Mouse (Mus musculus): ENCODE measurements at regions not wholly inside any gene's neighbourhood (a gene's known extent, or its start where the extent isn't known, plus 50 kb on each side); places are given as distances from the start of the nearest gene placed in this dataset.

DNA sequence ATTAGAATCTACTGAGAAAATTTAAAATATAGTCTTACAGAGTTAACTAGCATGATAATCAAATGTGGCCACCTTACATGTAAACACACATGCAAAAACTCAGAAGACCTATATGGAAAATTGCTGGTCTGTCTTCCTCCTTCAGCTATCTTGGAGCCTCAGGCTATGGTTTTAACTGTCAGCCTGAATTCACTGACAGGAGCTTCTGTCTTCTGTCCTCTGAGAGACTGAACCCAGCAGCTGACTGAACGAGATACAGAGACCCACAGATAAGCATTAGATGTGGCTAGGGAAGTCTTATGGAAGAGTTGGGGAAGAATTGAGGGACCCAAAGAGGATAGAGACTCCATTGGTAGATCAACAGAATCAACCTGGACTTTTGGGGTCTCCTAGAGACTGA, 360.0 kb upstream of the Meox2 start:
- no peak for DNase-seq (ENCODE audit: low spot score in 2 of 2)

DNA sequence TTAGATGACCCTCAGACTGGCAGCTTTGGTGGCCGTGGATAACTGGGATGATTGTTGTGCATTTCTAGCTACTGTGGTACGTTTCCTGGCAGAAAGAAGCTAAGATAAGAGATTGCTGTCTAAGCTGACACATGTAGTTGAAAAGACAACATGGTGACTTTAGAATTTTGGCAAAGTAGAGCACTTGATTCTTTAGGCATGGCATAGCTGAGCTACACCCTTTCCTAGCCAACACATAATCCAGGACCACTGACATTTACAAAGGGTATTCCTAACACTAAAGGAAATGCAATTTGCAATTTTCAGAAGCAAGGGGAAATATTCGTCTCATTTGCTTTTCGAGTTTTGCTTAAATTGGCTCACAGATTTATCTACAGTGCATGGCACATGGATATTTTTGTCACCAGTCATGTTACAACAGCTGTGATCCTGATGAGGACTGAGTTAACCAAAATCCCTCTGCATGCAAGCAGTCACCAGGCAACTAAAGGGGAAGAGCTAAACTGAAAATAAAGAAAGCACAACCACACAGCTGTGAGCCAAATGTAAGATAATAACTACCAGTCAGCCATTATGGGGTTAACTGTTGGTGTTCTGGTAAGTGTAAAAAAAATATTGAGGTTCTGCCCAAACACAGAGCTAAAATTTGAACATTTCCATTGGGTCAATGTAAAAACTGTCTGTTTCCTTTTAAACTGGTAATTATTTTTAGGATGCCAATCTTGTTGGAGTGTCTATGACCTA, 342.9 kb upstream of the Meox2 start:
- no peak for DNase-seq (ENCODE audit: low spot score in 2 of 2)

DNA sequence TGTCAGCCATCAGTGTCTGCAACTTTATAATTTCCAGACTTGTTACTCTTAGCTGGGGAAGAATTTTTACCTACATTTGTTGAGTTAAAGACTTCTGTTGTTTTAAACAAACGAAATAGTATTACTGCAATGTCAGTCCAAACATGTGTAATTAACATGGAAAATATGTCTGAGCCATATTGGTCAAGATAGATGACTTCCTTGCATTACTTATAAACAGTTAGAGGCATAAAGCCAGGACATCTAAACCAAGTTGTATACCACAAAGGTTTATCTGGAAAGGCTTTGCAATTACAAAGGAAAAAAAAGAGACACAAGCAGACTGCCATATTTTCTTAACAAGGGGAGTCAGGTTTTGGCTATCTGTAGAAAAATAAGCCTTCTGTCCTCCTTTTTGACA, 342.2 kb upstream of the Meox2 start:
- no peak for DNase-seq (ENCODE audit: low spot score in 2 of 2)

DNA sequence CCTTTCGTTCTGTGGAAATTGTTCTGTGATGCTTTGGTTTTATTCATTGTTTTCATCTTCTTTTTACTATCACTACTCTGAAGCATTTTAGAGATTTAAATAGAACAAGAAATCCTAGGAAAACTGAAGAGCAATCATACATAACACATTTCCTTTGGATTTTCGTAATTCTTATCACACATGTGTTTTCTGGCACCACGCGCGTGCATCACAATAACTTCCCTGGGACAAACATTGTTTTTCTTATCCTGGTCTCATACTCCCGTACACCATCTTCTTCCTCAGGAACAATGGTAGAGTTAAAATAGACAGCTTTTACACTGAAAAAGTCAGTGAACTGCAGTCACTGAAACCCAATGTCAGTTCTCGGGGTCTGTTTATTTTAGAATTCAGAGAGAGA, 327.6 kb upstream of the Meox2 start:
- DNase-seq (ENCODE audit: low spot score in 2 of 2) = no peak

DNA sequence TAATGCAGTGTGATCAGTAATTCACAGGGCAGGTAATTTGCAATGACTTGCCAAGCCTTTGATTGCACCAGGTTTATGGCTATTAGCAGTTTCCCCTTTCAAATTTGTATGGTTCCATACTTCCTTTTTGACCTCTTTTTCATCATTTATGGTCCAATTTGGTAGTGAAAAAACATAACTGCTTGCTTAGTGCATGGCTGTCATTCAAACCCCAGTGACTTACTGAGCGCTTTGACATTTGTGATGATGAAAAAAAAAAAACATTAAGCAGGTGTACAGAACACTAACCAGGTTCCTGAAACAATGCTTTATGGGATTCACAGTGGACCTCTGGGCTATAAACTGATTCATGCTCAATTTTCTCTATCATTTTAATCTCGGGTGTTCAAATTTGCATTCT, 317.5 kb upstream of the Meox2 start:
- DNase-seq (ENCODE audit: low spot score in 2 of 2) = no peak

DNA sequence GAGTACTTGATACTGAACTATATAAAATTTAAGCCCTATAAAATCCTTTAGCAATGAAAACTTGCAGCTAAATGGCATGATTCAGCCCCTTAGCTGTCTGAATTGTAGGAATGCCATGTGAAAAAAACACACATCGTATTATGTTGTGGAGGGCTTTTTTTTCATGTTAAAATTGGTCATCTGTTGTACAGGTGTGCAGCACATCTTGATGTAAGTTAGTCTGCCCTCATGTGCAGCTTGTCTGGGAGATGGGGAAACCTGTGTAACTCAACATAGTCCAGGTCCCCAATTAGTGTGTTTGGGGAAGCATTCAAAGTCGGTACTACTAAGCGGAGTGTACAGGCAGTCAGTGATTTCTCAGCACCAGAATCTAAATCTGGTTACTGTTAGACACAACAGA, 316.9 kb upstream of the Meox2 start:
- no peak for DNase-seq (ENCODE audit: low spot score in 2 of 2)

DNA sequence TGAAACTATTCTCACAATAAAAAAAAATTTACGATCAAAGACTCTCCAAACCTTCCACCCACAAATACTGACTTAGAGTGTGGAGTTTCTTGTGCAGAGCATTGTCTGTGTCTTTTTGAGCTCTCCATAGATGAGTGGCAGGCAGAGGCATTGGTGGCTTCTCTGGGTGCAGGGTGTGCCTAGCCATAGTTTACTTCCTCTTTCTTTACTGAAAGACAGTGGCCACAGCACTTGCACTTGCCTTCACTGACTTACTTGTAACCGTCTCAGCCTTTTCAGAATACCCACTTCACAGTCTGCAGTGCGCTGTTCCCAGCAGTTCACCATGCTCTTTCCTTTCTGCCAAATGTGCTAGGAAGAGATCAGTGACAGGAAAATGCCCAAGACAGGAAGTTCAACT, 316.1 kb upstream of the Meox2 start:
- DNase-seq (ENCODE audit: low spot score in 2 of 2) = peak in 1 of 2 experiments; percentile 1

DNA sequence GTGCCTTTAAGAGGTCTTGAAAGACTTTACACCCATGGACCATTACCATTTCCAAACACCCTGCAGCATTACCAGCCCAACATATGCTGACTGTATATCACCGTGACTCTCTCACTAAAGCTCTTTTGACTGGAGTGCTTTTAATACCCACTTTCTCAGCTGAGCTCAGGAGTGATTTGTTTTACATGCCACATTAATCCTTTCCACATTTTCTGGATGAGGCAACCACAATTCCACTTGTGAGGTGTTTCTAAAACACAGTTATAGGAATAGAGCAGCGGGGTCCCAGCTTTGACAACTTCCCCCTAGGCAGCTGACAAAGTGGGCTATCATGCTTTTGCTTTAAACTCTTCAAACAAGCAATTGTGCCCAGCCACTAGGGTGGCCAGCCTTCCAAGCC, 314.5 kb upstream of the Meox2 start:
- DNase-seq (ENCODE audit: low spot score in 2 of 2) = no peak

DNA sequence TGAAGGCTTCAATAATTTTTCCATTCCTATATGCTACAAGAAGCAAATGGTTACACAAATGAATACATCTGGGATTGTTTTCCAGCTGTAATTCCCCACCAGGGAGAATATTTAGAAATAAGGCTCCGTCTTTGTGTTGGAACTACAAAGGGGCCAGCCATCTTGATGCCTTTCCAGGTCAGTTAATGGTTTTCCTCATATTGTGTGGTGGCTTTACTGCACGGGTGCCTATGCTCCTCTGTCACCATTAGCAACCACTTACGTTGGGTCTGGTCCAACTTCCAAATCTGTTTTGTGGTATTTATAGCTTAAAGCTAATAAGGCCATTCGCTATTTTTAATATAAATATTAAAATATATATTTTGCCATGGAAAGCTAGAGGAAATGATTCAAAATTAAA, 312.1 kb upstream of the Meox2 start:
- no peak for DNase-seq (ENCODE audit: low spot score in 2 of 2)

DNA sequence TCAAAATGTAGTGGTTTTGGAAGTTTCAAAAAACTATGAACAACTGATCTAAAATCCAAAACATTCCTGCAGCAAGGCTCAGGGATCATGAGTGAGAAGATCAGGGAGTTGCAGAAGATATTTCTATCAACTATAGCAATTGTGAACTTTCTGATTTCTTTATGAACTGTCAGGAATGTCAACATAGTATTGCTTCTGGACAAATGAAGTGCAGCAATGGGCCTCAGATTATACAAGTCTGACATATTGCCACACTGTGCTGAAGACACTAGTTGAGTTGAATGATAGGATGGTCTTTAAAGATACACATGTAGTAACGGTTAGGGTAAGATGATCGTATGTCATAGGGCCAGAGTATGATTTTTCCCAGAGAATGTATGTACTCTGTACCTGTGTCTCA, 290.4 kb upstream of the Meox2 start:
- no peak for DNase-seq (ENCODE audit: low spot score in 2 of 2)

DNA sequence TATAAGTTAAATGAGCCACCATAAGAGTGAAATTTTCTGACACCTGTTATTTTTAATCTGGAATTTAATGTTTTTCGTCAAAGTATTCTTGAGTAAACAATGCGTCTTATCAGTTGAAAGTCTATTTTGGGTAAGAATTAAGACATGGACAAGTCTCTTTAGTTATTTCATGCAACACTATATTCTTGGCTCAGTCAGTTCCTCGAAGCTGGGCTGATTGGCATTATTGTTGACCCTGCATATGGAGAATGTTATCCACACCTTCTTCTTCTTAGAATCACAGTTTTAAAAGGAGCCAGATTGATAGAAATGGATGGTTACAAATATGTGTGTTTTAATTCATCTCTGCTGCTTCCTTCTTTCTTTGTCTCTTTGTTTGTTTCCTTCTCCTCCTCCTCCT, 289.5 kb upstream of the Meox2 start:
- no peak for DNase-seq (ENCODE audit: low spot score in 2 of 2)

DNA sequence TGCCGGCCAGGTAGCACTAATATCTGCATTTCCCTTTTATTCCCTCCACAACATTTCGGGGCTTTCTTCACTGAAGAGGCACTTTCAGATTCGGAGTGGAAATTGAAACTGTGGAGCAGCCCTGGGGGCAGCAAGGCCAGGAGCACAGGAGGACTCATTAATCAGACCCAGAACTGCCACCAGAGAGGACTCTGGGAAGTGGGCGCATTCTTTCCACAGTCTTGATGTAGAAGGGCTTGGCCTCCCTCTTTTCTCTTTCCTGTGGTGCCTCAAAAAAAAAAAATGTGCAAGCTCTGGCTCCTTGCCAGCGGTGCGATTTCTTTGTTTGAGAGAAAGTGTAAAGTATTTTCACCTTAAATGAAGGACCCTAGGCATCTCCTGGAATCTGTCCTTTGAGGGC, 281.6 kb upstream of the Meox2 start:
- no peak for DNase-seq (ENCODE audit: low spot score in 2 of 2)

DNA sequence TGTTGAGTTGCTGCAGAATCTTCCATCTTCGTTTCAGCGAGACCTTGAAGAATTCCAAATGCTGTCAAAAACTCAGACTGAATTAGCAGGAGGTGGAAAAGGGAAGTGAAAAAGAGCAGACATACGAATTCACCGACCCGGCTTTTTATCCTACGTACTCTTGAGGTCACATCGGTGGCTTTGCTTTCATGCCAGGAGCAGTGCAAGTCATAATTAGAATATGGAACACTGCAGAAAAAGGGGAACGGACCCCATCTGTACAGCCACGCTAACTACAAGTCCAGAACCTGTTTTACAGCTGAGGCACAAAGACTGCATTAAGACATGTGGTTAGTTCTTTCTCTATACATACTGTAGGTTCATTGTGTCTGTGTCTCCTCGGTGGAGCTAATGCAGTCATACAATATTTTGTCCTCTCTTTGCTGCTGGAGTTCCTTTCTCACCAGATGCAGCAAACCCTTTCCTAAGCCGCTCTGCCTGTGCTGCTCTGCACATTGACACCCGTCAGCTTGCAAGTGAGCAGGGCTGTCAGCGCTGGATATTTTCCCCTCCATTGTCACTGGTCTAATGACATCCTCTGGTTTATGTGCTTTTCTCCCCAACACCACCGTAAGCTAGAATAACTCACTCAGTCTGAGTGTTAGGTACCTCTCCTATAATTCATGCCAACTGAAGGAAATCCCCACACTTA, 276.9 kb upstream of the Meox2 start:
- DNase-seq (ENCODE audit: low spot score in 2 of 2) = no peak

DNA sequence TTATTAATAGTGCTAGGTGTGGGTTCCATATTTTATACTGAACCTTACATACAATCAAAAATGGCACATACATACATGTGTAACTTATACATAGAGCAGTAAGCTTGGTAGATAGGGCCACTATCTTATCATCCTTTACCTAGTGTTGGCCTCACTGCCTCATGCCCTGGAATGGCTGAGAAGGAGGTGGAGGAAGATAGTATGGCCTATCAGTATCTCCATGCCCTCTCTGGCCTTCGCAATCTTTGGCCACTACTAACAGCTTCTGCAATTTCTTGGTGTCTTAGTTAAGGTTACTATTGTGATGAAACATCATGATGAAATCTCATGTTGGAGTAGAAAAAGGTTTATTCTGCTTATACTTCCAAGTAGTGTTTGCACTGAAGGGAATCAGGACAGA, 265.4 kb upstream of the Meox2 start:
- DNase-seq (ENCODE audit: low spot score in 2 of 2) = no peak

DNA sequence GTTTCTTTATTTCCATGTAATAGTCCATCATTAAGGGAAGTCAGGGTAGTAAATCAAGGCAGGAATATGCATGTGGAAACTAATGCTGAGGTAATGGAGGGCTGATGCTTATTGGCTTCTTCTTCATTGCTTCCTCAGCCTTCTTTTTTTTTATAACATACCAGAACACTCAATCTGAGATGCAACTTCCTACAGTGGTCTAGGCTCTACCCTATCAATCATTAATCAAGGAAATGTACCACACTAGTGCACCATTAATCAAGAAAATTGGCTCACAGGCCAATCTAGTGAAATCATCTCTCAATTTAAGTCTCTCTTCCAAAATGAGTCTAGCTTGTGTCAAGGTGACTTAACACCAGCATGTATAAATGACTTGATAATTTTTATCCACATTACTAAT, 263.2 kb upstream of the Meox2 start:
- DNase-seq (ENCODE audit: low spot score in 2 of 2) = no peak

DNA sequence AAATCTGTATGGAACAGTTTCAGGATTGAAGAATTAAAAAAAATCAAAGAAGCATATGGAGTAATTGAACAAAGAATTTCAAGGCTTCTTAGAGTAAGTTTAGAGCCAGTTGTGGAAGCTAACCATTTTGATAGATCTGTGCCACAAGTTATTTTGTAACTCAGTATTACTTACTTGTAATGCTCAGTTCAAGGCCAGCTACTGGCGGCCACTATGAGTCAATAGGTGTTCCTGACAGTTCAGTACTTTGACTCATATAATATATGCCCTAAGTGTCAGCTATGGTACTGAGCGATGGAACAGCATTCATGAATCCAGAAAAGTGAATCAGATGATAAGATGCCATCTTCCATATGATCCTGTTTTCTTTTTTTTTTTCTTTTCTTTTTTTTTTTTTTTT, 259.3 kb upstream of the Meox2 start:
- no peak for DNase-seq (ENCODE audit: low spot score in 2 of 2)

DNA sequence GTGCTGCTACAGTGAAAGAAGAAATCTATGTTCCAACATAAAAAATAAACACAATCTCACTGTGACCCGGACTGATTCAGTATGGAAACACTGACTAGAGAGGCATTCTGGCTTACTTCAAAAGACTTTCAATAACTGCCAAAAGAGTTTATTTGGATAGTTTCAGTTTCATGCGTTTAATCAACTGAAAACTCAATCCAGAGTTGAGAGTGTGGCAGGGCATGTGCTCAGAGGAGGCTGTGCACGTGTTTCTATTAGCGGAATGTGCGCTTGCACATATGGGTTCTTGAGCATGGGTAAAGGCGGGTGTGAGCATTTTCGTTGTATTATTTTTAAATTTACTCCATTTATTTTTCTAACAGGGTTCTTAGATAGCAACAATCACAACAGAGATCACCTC, 245.2 kb upstream of the Meox2 start:
- no peak for DNase-seq (ENCODE audit: low spot score in 2 of 2)

DNA sequence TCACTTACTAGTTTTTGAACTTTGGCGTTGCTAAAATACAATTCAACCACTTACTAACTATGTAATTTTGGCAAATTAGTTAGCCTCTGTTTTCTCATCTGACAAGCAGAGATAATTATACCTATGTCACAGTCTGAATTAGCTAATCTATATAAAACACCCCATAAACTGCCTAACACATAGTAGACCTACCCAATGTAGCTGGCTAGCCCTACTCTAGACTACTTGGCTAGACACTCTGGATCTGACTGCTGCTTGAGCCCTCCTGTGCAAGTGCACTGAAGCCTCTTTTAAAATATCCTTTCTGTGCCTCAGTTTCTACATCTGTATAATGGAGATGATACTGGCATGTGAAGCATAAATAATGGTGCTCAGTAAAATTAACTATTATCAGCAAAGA, 227.6 kb upstream of the Meox2 start:
- no peak for DNase-seq (ENCODE audit: low spot score in 2 of 2)

DNA sequence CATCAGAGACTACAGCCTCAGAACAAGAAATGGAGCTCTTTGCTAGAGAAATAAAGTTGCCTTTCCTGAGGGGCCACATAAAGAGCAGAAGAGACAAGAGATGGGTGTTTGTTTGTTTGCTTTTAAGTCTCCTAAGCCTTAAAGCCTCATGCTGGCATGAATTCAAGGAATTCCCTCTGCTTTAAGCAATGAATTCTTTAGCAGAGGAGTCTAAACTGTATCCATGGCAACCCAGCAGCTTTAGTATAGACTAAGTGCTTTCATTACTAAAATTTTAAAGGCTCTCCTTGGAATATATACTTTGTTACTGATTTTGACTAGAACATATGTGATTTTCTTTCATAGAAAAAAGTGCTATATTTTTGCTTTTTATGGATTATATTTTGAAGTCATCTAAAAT, 195.0 kb upstream of the Meox2 start:
- DNase-seq (ENCODE audit: low spot score in 2 of 2) = no peak

DNA sequence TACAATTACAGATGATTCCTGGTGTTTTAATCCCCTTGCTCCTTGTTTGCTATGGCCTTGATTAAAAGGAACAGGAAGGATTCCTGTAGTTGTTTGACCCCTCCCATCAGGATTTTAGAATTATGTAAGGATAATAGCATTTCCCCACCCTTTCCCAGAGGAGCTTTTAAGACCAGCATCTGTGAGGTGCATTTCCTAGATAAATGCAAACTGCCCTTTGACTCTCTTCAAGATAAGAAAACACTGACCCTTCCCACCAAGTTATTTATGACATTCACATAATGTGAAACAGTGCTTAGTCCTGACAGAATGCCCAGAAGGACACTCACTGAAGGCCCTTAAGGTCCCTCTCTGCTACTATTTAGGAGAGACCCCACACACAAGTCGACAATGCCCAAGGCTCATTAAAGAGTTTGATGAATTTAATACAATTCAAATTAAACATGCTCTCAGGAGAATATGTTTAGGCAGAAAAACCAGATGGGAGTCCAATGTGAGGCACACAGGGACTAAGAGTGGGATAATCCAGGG, 190.7 kb upstream of the Meox2 start:
- DNase-seq (ENCODE audit: low spot score in 2 of 2) = no peak

DNA sequence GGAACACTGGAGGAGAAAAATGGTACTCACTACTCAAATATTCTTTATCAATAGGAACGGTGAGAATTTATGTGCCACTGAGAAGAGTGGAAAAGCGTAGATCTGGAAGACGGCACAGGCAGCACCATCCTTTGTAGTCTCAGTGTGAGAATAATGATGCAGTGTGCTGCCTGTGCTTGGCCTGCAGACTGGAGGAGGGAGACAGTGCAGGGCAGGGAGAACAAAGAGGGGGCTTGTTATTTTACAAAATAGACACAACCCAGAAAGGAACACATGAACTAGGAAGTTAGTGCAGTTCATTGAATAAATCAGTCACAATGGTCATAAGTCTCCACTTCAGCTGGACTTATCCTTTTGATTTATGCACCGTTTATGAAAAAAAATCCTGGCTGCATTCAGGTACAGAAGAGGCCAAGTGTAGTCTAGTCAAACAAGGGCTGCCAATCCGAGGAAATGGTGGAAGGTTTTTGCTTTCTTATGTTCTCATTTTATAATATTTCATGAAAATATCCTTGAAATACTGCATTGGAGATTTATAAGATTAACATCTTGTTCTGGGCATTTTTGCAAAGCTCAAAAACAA, 190.0 kb upstream of the Meox2 start:
- DNase-seq (ENCODE audit: low spot score in 2 of 2) = no peak

DNA sequence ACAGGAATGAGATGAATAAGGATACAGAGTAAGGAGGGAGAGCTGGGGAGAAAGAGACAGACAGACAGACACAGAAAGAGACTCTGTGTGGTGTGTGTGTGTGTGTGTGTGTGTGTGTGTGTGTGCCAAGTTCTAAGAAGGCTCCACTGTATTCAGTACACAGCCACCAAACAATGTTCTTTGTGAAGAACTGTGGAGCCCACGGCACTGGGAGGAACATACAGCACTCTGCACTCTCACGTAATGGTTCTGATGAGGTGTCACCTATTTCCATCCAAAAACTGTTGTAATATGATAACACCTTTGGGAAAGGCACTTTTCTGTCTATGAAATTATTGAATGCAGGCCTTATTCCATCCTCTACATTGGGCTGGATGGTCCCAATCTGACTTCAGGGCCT, 184.8 kb upstream of the Meox2 start:
- no peak for DNase-seq (ENCODE audit: low spot score in 2 of 2)

DNA sequence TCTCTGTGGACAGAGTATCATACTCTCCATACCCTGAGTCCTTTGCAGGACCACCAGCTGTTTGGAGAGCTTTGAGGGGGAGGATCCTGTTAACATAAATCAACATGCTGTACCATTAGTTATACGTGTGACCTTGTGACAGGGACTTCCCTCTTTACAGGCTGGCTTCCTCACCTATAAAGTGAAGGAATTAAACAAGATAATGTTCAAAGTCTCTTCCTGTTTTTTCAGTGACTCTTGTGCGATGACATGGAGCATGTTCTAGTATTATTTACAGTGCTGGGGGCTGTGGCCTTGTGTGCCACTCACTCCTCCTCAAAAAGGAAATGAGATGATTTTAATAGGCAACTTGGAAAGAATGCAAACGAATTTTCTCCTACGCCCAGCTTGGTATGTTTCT, 182.1 kb upstream of the Meox2 start:
- DNase-seq (ENCODE audit: low spot score in 2 of 2) = no peak

Measured in spleen, postnatal 14 days (tissue).